Mouse (Mus musculus): ENCODE measurements around the gene Mucl2. TPM values are rescaled to one million over a fixed set of nuclear protein-coding genes. Genes with fewer than 3 reads are reported as not detected.

Gene Mucl2
- polyA plus RNA-seq (2012; fragmentation: generic; extraction: Trizol) = not detected

GRCm38 (mm10) chr15:103899212-103899611 is at the start of gene Mucl2:
Gene Mucl2 (minus strand): TSS chr15:103899312.

Other genes starting within 250 kb of the Mucl2 start
- not detected for gene Mucl1, start 143.8 kb downstream of the Mucl2 start, polyA plus RNA-seq (2012; fragmentation: generic; extraction: Trizol)